Mouse (Mus musculus): ENCODE data around the gene Gm42906. TPM values are rescaled to one million over a fixed set of nuclear protein-coding genes. Genes with fewer than 3 reads are reported as not detected.

Gm42906 gene
- total RNA-seq, 2 experiments from 2014 or later: not detected

- ATAC-seq (replicated peaks; ENCODE audit: low FRiP score, poor library complexity, severe bottlenecking): no peak
Measured at GRCm38 (mm10) chr5:151168191-151168590, 259.8 kb downstream of the Gm42906 start.

GRCm38 (mm10) chr5:151167641-151168040 lies 260.3 kb downstream of the Gm42906 start:
- no peak for ATAC-seq (replicated peaks; ENCODE audit: low FRiP score, poor library complexity, severe bottlenecking)

- ATAC-seq (replicated peaks; ENCODE audit: low FRiP score, poor library complexity, severe bottlenecking): no peak
Measured at GRCm38 (mm10) chr5:151166266-151166665, 261.7 kb downstream of the Gm42906 start.

GRCm38 (mm10) chr5:151165381-151166016 lies 262.5 kb downstream of the Gm42906 start:
- no peak for ATAC-seq (replicated peaks; ENCODE audit: low FRiP score, poor library complexity, severe bottlenecking)

GRCm38 (mm10) chr5:151164815-151165214 lies 263.1 kb downstream of the Gm42906 start:
- no peak for ATAC-seq (replicated peaks; ENCODE audit: low FRiP score, poor library complexity, severe bottlenecking)

GRCm38 (mm10) chr5:151162642-151163041 lies 265.3 kb downstream of the Gm42906 start:
- no peak for ATAC-seq (replicated peaks; ENCODE audit: low FRiP score, poor library complexity, severe bottlenecking)

GRCm38 (mm10) chr5:151155247-151155646 lies 272.7 kb downstream of the Gm42906 start:
- no peak for ATAC-seq (replicated peaks; ENCODE audit: low FRiP score, poor library complexity, severe bottlenecking)

GRCm38 (mm10) chr5:151154780-151155179 lies 273.2 kb downstream of the Gm42906 start:
- no peak for ATAC-seq (replicated peaks; ENCODE audit: low FRiP score, poor library complexity, severe bottlenecking)

GRCm38 (mm10) chr5:151154030-151154429 lies 273.9 kb downstream of the Gm42906 start:
- no peak for ATAC-seq (replicated peaks; ENCODE audit: low FRiP score, poor library complexity, severe bottlenecking)

GRCm38 (mm10) chr5:151151549-151151948 lies 276.4 kb downstream of the Gm42906 start:
- no peak for ATAC-seq (replicated peaks; ENCODE audit: low FRiP score, poor library complexity, severe bottlenecking)

GRCm38 (mm10) chr5:151149509-151149908 lies 278.5 kb downstream of the Gm42906 start:
- no peak for ATAC-seq (replicated peaks; ENCODE audit: low FRiP score, poor library complexity, severe bottlenecking)

- no peak for ATAC-seq (replicated peaks; ENCODE audit: low FRiP score, poor library complexity, severe bottlenecking)
Measured at GRCm38 (mm10) chr5:151148079-151148478, 279.9 kb downstream of the Gm42906 start.

- no peak for ATAC-seq (replicated peaks; ENCODE audit: low FRiP score, poor library complexity, severe bottlenecking)
Measured at GRCm38 (mm10) chr5:151145807-151146206, 282.2 kb downstream of the Gm42906 start.

- ATAC-seq (replicated peaks; ENCODE audit: low FRiP score, poor library complexity, severe bottlenecking): no peak
Measured at GRCm38 (mm10) chr5:151143955-151144354, 284.0 kb downstream of the Gm42906 start.

- no peak for ATAC-seq (replicated peaks; ENCODE audit: low FRiP score, poor library complexity, severe bottlenecking)
Measured at GRCm38 (mm10) chr5:151142671-151143601, 285.0 kb downstream of the Gm42906 start.

GRCm38 (mm10) chr5:151142241-151142640 lies 285.7 kb downstream of the Gm42906 start:
- no peak for ATAC-seq (replicated peaks; ENCODE audit: low FRiP score, poor library complexity, severe bottlenecking)

- no peak for ATAC-seq (replicated peaks; ENCODE audit: low FRiP score, poor library complexity, severe bottlenecking)
Measured at GRCm38 (mm10) chr5:151137901-151138300, 290.1 kb downstream of the Gm42906 start.

GRCm38 (mm10) chr5:151137311-151137710 lies 290.7 kb downstream of the Gm42906 start:
- ATAC-seq (replicated peaks; ENCODE audit: low FRiP score, poor library complexity, severe bottlenecking): no peak

GRCm38 (mm10) chr5:151135965-151136364 lies 292.0 kb downstream of the Gm42906 start:
- ATAC-seq (replicated peaks; ENCODE audit: low FRiP score, poor library complexity, severe bottlenecking): no peak

GRCm38 (mm10) chr5:151135078-151135826 lies 292.7 kb downstream of the Gm42906 start:
- ATAC-seq (replicated peaks; ENCODE audit: low FRiP score, poor library complexity, severe bottlenecking): no peak

All from erythroblast, adult 5-6 weeks (primary cell).